Mouse (Mus musculus): ENCODE measurements around the gene Sin3b.

- TF ChIP-seq CTCF (IDR thresholded peaks at IDR 0.05; ENCODE audit: low read depth) (no peak), EP300 (optimal IDR thresholded peaks at IDR 0.05) (no peak)
These were observed 39.2 kb downstream of the Sin3b start for GRCm38 (mm10) chr8:72762306-72762705.

Measured in stomach, postnatal 0 days (tissue).